Mouse (Mus musculus): ENCODE measurements around the gene Zfpm1. TPM values are rescaled to one million over a fixed set of nuclear protein-coding genes. Genes with fewer than 3 reads are reported as not detected.
A peak's percentile ranks its signal among the peaks of the same experiment; 100 is the strongest.

Gene Zfpm1
- polyA plus RNA-seq, 1 experiment from 2014 or later: 1.00 TPM

- no peaks in the 10 kb centered on the region for H3K9me3 ChIP-seq (replicated peaks)
- H3K27ac ChIP-seq (replicated peaks): no peak overlapping the region
- WGBS: 93% methylated on average over 5 of the region's 5 CpGs
Measured at GRCm38 (mm10) chr8:122276308-122276707, 5.6 kb upstream of the Zfpm1 start.

GRCm38 (mm10) chr8:122277204-122277995 lies 4.5 kb upstream of the Zfpm1 start:
- Histone ChIP-seq H3K4me3 (replicated peaks) (no peak overlapping the region), H3K36me3 (no peaks in the 10 kb centered on the region), H3K27me3 (replicated peaks) (peaks cover 8% of the 10 kb centered on the region; the same call in 1 of the 2 replicates), H3K4me2 (no peak overlapping the region), H3K9me3 (replicated peaks) (no peaks in the 10 kb centered on the region), H3K9ac (replicated peaks) (no peak overlapping the region), H3K4me1 (peaks cover 13% of the 10 kb centered on the region), H3K27ac (replicated peaks) (no peak overlapping the region)
- no peak for ATAC-seq (ENCODE audit: low FRiP score)
- WGBS: 82% methylated on average over 18 of the region's 18 CpGs

More at GRCm38 (mm10) chr8:122276308-122276707, 5.6 kb upstream of the Zfpm1 start:
- H3K9ac ChIP-seq (replicated peaks): no peak overlapping the region
- H3K36me3 ChIP-seq: no peaks in the 10 kb centered on the region
- no peak overlapping the region for H3K4me3 ChIP-seq (replicated peaks)
- H3K27me3 ChIP-seq (replicated peaks): peaks cover 11% of the 10 kb centered on the region; the same call in 1 of the 2 replicates
- no peak for ATAC-seq (ENCODE audit: low FRiP score)
- peaks cover 11% of the 10 kb centered on the region; the same call in 1 of the 2 replicates for H3K4me1 ChIP-seq
- H3K4me2 ChIP-seq: no peak overlapping the region

GRCm38 (mm10) chr8:122280156-122280555 lies 1.8 kb upstream of the Zfpm1 start:
- H3K27ac ChIP-seq (replicated peaks): no peak overlapping the region
- H3K9me3 ChIP-seq (replicated peaks): no peaks in the 10 kb centered on the region
- no peaks in the 10 kb centered on the region for H3K36me3 ChIP-seq
- H3K9ac ChIP-seq (replicated peaks): no peak overlapping the region
- no peak overlapping the region for H3K4me2 ChIP-seq
- H3K4me3 ChIP-seq (replicated peaks): no peak overlapping the region
- H3K4me1 ChIP-seq: peaks cover 33% of the 10 kb centered on the region
- H3K27me3 ChIP-seq (replicated peaks): peaks cover 17% of the 10 kb centered on the region
- no peak for ATAC-seq (ENCODE audit: low FRiP score)
- WGBS: 85% methylated on average over 4 of the region's 4 CpGs

- Histone ChIP-seq H3K9me3 (replicated peaks) (no peaks in the 10 kb centered on the region), H3K36me3 (no peaks in the 10 kb centered on the region), H3K27me3 (replicated peaks) (peaks cover 22% of the 10 kb centered on the region), H3K27ac (replicated peaks) (peak overlapping the region; percentile 54), H3K4me3 (replicated peaks) (peak overlapping the region; percentile 63), H3K9ac (replicated peaks) (no peak overlapping the region), H3K4me1 (peaks cover 33% of the 10 kb centered on the region), H3K4me2 (peak overlapping the region; percentile 99)
- peak; percentile 8 for ATAC-seq (ENCODE audit: low FRiP score)
- 14% methylated on average over 20 of the region's 20 CpGs for WGBS
Measured at GRCm38 (mm10) chr8:122280588-122281316, 1.2 kb upstream of the Zfpm1 start.

GRCm38 (mm10) chr8:122281317-122282034 lies 465 bp upstream of the Zfpm1 start:
- ATAC-seq (ENCODE audit: low FRiP score): peak; percentile 94
- Histone ChIP-seq H3K9ac (replicated peaks) (no peak overlapping the region), H3K9me3 (replicated peaks) (no peaks in the 10 kb centered on the region), H3K36me3 (no peaks in the 10 kb centered on the region), H3K27ac (replicated peaks) (peak overlapping the region; percentile 80), H3K27me3 (replicated peaks) (peaks cover 28% of the 10 kb centered on the region), H3K4me3 (replicated peaks) (peak overlapping the region; percentile 63), H3K4me2 (peak overlapping the region; percentile 99), H3K4me1 (peaks cover 33% of the 10 kb centered on the region)
- WGBS: under 1% methylated on average over 45 of the region's 47 CpGs

GRCm38 (mm10) chr8:122282501-122283355 lies 787 bp downstream of the Zfpm1 start:
- Histone ChIP-seq H3K9me3 (replicated peaks) (no peaks in the 10 kb centered on the region), H3K36me3 (no peaks in the 10 kb centered on the region), H3K4me1 (peaks cover 33% of the 10 kb centered on the region), H3K27ac (replicated peaks) (0 out of 2 replicates have a peak overlapping the region, but pooled peaks have one; percentile 23), H3K9ac (replicated peaks) (peak overlapping the region; percentile 62), H3K4me3 (replicated peaks) (peak overlapping the region; percentile 63), H3K27me3 (replicated peaks) (peaks cover 31% of the 10 kb centered on the region), H3K4me2 (peak overlapping the region; percentile 99)
- ATAC-seq (ENCODE audit: low FRiP score): no peak
- under 1% methylated on average over 65 of the region's 70 CpGs for WGBS

- H3K36me3 ChIP-seq: no peaks in the 10 kb centered on the region
- peak overlapping the region; percentile 99 for H3K4me2 ChIP-seq
- no peak for ATAC-seq (ENCODE audit: low FRiP score)
- H3K27ac ChIP-seq (replicated peaks): peak overlapping the region; percentile 46
- no peaks in the 10 kb centered on the region for H3K9me3 ChIP-seq (replicated peaks)
- WGBS: under 1% methylated on average over 37 of the region's 37 CpGs
- peaks cover 33% of the 10 kb centered on the region for H3K4me1 ChIP-seq
- H3K4me3 ChIP-seq (replicated peaks): peak overlapping the region; percentile 63
- H3K9ac ChIP-seq (replicated peaks): peak overlapping the region; percentile 62
- peaks cover 29% of the 10 kb centered on the region for H3K27me3 ChIP-seq (replicated peaks)
Measured at GRCm38 (mm10) chr8:122283356-122284202, 1.6 kb downstream of the Zfpm1 start.

GRCm38 (mm10) chr8:122284203-122284658 lies 2.3 kb downstream of the Zfpm1 start:
- Histone ChIP-seq H3K27me3 (replicated peaks) (peaks cover 23% of the 10 kb centered on the region; the same call in 1 of the 2 replicates), H3K4me3 (replicated peaks) (peak overlapping the region; percentile 63), H3K4me2 (peak overlapping the region; percentile 99), H3K27ac (replicated peaks) (peak overlapping the region; percentile 46), H3K36me3 (no peaks in the 10 kb centered on the region), H3K9me3 (replicated peaks) (no peaks in the 10 kb centered on the region), H3K9ac (replicated peaks) (peak overlapping the region; percentile 62), H3K4me1 (peaks cover 33% of the 10 kb centered on the region)
- WGBS: under 1% methylated on average over 33 of the region's 33 CpGs
- no peak for ATAC-seq (ENCODE audit: low FRiP score)

GRCm38 (mm10) chr8:122284659-122285261 lies 2.8 kb downstream of the Zfpm1 start:
- Histone ChIP-seq H3K4me1 (peaks cover 33% of the 10 kb centered on the region), H3K27ac (replicated peaks) (peak overlapping the region; percentile 46), H3K4me3 (replicated peaks) (peak overlapping the region; percentile 63), H3K4me2 (peak overlapping the region; percentile 99), H3K27me3 (replicated peaks) (peaks cover 23% of the 10 kb centered on the region; the same call in 1 of the 2 replicates), H3K9me3 (replicated peaks) (no peaks in the 10 kb centered on the region), H3K36me3 (no peaks in the 10 kb centered on the region), H3K9ac (replicated peaks) (peak overlapping the region; percentile 62)
- WGBS: 5% methylated on average over 21 of the region's 21 CpGs
- ATAC-seq (ENCODE audit: low FRiP score): no peak
